Mouse (Mus musculus) heart, adult 2 months (tissue): ENCODE results near the gene Brf1. TPM values are rescaled to one million over a fixed set of nuclear protein-coding genes. Genes with fewer than 3 reads are reported as not detected.

ENCODE experiments used
- DNase-seq, 2 experiments: peaks; one replicate each; pipeline ENCODE4 v3.0.0; 2021
- H3K27ac ChIP-seq: fragments of 200-600 bp; 2 replicates; pipeline ENCODE4 v1.8.1; 2022
- H3K27me3 ChIP-seq: fragments of 200-500 bp; 2 replicates; pipeline ENCODE4 v1.6.1; 2012; ENCODE audit warnings: mild to moderate bottlenecking, low read length, inconsistent platforms, mixed read lengths; ENCODE audit not compliant: control insufficient read depth, insufficient read depth
- H3K36me3 ChIP-seq: fragments of 200-500 bp; 2 replicates; pipeline ENCODE4 v1.6.1; 2012; ENCODE audit warnings: low read length, inconsistent platforms; ENCODE audit not compliant: control insufficient read depth, insufficient read depth
- H3K4me1 ChIP-seq: fragments of 200-500 bp; 2 replicates; pipeline ENCODE4 v1.6.1; 2011; ENCODE audit warnings: low read length; ENCODE audit not compliant: control insufficient read depth, insufficient read depth
- H3K4me3 ChIP-seq: fragments of 200-600 bp; 2 replicates; pipeline ENCODE4 v1.8.1; 2022
- H3K79me2 ChIP-seq: fragments of 200-500 bp; replicated peaks from 2 replicates; pipeline ENCODE4 v1.6.1; 2012; ENCODE audit warnings: mild to moderate bottlenecking, inconsistent platforms, low read length, moderate library complexity, mixed read lengths; ENCODE audit not compliant: control insufficient read depth, insufficient read depth
- H3K9ac ChIP-seq: fragments of 200-500 bp; 2 replicates; pipeline ENCODE4 v1.6.1; 2012; ENCODE audit warnings: low read depth, mild to moderate bottlenecking, control low read depth, inconsistent platforms, low read length, mixed read lengths
- CTCF ChIP-seq: fragments of 200-600 bp; IDR thresholded peaks from 2 replicates; pipeline ENCODE4 v1.8.1; 2022; ENCODE audit warnings: antibody characterized with exemption, mild to moderate bottlenecking, moderate library complexity
- EP300 ChIP-seq: fragments of 200-500 bp; IDR thresholded peaks from 2 replicates; pipeline ENCODE4 v1.6.1; 2011; ENCODE audit warnings: low read depth, low read length, control low read depth; ENCODE audit not compliant: insufficient read depth
- POLR2A ChIP-seq: fragments of 200-500 bp; IDR thresholded peaks from 2 replicates; pipeline ENCODE4 v1.6.1; 2011; ENCODE audit warnings: mild to moderate bottlenecking, low read depth, low read length, control low read depth; ENCODE audit not compliant: insufficient read depth
- WGBS: fragments of 180-500 bp; shearing (Covaris S2); methylation state at CpG from one replicate; pipeline ENCODE4 v1.1.7; 2018; 5-methylcytosine and 5-hydroxymethylcytosine counted together
- intact Hi-C: fragments of 180-260 bp; cut with DNase I; formaldehyde crosslinking; loops from one replicate; pipeline ENCODE4 v1.15.1; 2025
- long read RNA-seq: library from polyadenylated mRNA; stranded (forward); transcript quantifications from one replicate; pipeline ENCODE4 v2.0.0, GENCODE M21; 2021
- polyA plus RNA-seq: library from polyadenylated mRNA; depleted of rRNA; stranded (reverse); fragments of >200 nt; gene quantifications from 2 replicates; pipeline ENCODE4 v1.2.3, GENCODE M21; 2012; rRNA removed
- total RNA-seq, 2 experiments: library from RNA; stranded (reverse); gene quantifications; 2 replicates each; pipeline ENCODE4 v1.2.3; 2021

Brf1 gene
- total RNA-seq: 10 to 100 TPM; 22.3 to 25.1 TPM
- 22.4 and 29.3 TPM in 2 replicates for polyA plus RNA-seq
- long read RNA-seq, partial matches to known transcripts: 2 of 6 reads
- long read RNA-seq, other reads (novel, unspliced or antisense): 4 of 6 reads

- Histone ChIP-seq H3K9ac (peak within 1 kb of the TSS; percentile 99), H3K79me2 (peaks cover 12% of the 10 kb centered on the region), H3K4me3 (peak within 1 kb of the TSS; percentile 80), H3K36me3 (no peaks in the 10 kb centered on the region), H3K27ac (peak within 1 kb of the TSS; percentile 90), H3K27me3 (no peaks in the 10 kb centered on the region), H3K4me1 (peaks cover 5% of the 10 kb centered on the region)
- intact Hi-C loops: loop anchor here (1.0 to 2.0 kb wide), 3 partner anchors 14 to 142 kb away; partner anchors contain the start of genes Btbd6 and Pacs2
- peak; percentile 96 to 98 for DNase-seq
- peak; percentile 56 for TF ChIP-seq CTCF
- TF ChIP-seq EP300: peak; percentile 79; the same call in 1 of the 2 replicates
- peak; percentile 97 for TF ChIP-seq POLR2A
- under 1% methylated on average over 96 of the region's 96 CpGs for WGBS
Observed at GRCm38 (mm10) chr12:113000294-113001132, at the start of gene Brf1. Gene Brf1 (minus strand): TSS chr12:113000704.

- H3K27ac ChIP-seq: no peak overlapping the region
- H3K9ac ChIP-seq: no peak overlapping the region
- TF ChIP-seq EP300: no peak
- no peak for TF ChIP-seq POLR2A
- no peak for TF ChIP-seq CTCF
- no peak for DNase-seq
- H3K4me3 ChIP-seq: no peak overlapping the region
- H3K4me1 ChIP-seq: no peaks in the 10 kb centered on the region
- no peaks in the 10 kb centered on the region for H3K27me3 ChIP-seq
- H3K79me2 ChIP-seq: no peaks in the 10 kb centered on the region
- intact Hi-C loops: no loop called here
- 66% methylated on average over 9 of the region's 9 CpGs for WGBS
- H3K36me3 ChIP-seq: no peaks in the 10 kb centered on the region
Observed at GRCm38 (mm10) chr12:113049836-113050235, 49.3 kb upstream of the Brf1 start.

- WGBS: 90% methylated on average over 5 of the region's 5 CpGs
- no peaks in the 10 kb centered on the region for H3K36me3 ChIP-seq
- no peaks in the 10 kb centered on the region for H3K79me2 ChIP-seq
- no peak for DNase-seq
- no peak overlapping the region for H3K4me3 ChIP-seq
- H3K27ac ChIP-seq: no peak overlapping the region
- intact Hi-C loops: no loop called here
- H3K4me1 ChIP-seq: no peaks in the 10 kb centered on the region
- TF ChIP-seq CTCF (no peak), EP300 (no peak), POLR2A (no peak)
- H3K9ac ChIP-seq: no peak overlapping the region
- no peaks in the 10 kb centered on the region for H3K27me3 ChIP-seq
Observed at GRCm38 (mm10) chr12:113048103-113048502, 47.6 kb upstream of the Brf1 start.

- no peaks in the 10 kb centered on the region for H3K79me2 ChIP-seq
- no peak overlapping the region for H3K27ac ChIP-seq
- intact Hi-C loops: no loop called here
- TF ChIP-seq CTCF (no peak), EP300 (no peak), POLR2A (no peak)
- no peaks in the 10 kb centered on the region for H3K36me3 ChIP-seq
- H3K9ac ChIP-seq: no peak overlapping the region
- no peak overlapping the region for H3K4me3 ChIP-seq
- no peak for DNase-seq
- H3K27me3 ChIP-seq: no peaks in the 10 kb centered on the region
- no peaks in the 10 kb centered on the region for H3K4me1 ChIP-seq
- WGBS: 79% methylated on average over 15 of the region's 15 CpGs
Observed at GRCm38 (mm10) chr12:113046861-113047260, 46.4 kb upstream of the Brf1 start.

- Histone ChIP-seq H3K27me3 (no peaks in the 10 kb centered on the region), H3K4me1 (peaks cover 4% of the 10 kb centered on the region), H3K4me3 (no peak overlapping the region), H3K27ac (no peak overlapping the region), H3K9ac (no peak overlapping the region), H3K36me3 (no peaks in the 10 kb centered on the region), H3K79me2 (no peaks in the 10 kb centered on the region)
- peak in 1 of 2 experiments; percentile 41 for DNase-seq
- intact Hi-C loops: loop anchor here (1.0 kb wide), 2 partner anchors 40 to 89 kb away; no protein-coding TSS in a partner anchor
- peak; percentile 77 for TF ChIP-seq CTCF
- no peak for TF ChIP-seq POLR2A
- WGBS: 71% methylated on average over 3 of the region's 3 CpGs
Observed at GRCm38 (mm10) chr12:113044916-113045677, 44.6 kb upstream of the Brf1 start.
